Mouse (Mus musculus) urinary bladder, postnatal 25 days (tissue): ENCODE measurements at regions not wholly inside any gene's neighbourhood (a gene's known extent, or its start where the extent isn't known, plus 50 kb on each side); places are given as distances from the start of the nearest gene placed in this dataset.
"Not testable (repeated sequence)": the region's sequence is repeated elsewhere in the genome, so short reads cannot be mapped to it uniquely, and the experiment has no call there.

ENCODE experiments used
- DNase-seq: peaks from one replicate; pipeline ENCODE4 v3.0.0; 2022; ENCODE audit warnings: low spot score

- no peak for DNase-seq
Measured at GRCm38 (mm10) chr5:64696099-64696498, 107.1 kb upstream of the Klf3 start.

- no peak for DNase-seq
Measured at GRCm38 (mm10) chr5:64697466-64697865, 105.7 kb upstream of the Klf3 start.

- no peak for DNase-seq
Measured at GRCm38 (mm10) chr5:64698458-64699116, 104.6 kb upstream of the Klf3 start.

- no peak for DNase-seq
Measured at GRCm38 (mm10) chr5:64700030-64700429, 103.2 kb upstream of the Klf3 start.

- no peak for DNase-seq
Measured at GRCm38 (mm10) chr5:64701219-64701779, 101.9 kb upstream of the Klf3 start.

- peak; percentile 43 for DNase-seq
Measured at GRCm38 (mm10) chr5:64701780-64702231, 101.4 kb upstream of the Klf3 start.

GRCm38 (mm10) chr5:64702404-64702803 is 100.8 kb upstream of the Klf3 start:
- DNase-seq, result not testable (repeated sequence)

GRCm38 (mm10) chr5:64703091-64703872 is 99.9 kb upstream of the Klf3 start:
- no peak for DNase-seq

GRCm38 (mm10) chr5:64704144-64704543 is 99.0 kb upstream of the Klf3 start:
- DNase-seq, result peak; percentile 69

- no peak for DNase-seq
Measured at GRCm38 (mm10) chr5:64706586-64706985, 96.6 kb upstream of the Klf3 start.

GRCm38 (mm10) chr5:64709146-64709545 is 94.0 kb upstream of the Klf3 start:
- no peak for DNase-seq

- no peak for DNase-seq
Measured at GRCm38 (mm10) chr5:64710236-64710635, 93.0 kb upstream of the Klf3 start.

- DNase-seq, result no peak
Measured at GRCm38 (mm10) chr5:64710968-64711367, 92.2 kb upstream of the Klf3 start.

GRCm38 (mm10) chr5:64714221-64714653 is 89.0 kb upstream of the Klf3 start:
- no peak for DNase-seq

GRCm38 (mm10) chr5:64714710-64715109 is 88.5 kb upstream of the Klf3 start:
- DNase-seq, result no peak

GRCm38 (mm10) chr5:64716551-64716950 is 86.6 kb upstream of the Klf3 start:
- DNase-seq, result no peak

- no peak for DNase-seq
Measured at GRCm38 (mm10) chr5:64722211-64722610, 81.0 kb upstream of the Klf3 start.

GRCm38 (mm10) chr5:64727847-64728246 is 75.3 kb upstream of the Klf3 start:
- DNase-seq, result no peak

- no peak for DNase-seq
Measured at GRCm38 (mm10) chr5:64732356-64732755, 70.8 kb upstream of the Klf3 start.

GRCm38 (mm10) chr5:64736985-64737384 is 66.2 kb upstream of the Klf3 start:
- DNase-seq, result no peak

GRCm38 (mm10) chr5:64738096-64738780 is 65.0 kb upstream of the Klf3 start:
- DNase-seq, result no peak

- DNase-seq, result no peak
Measured at GRCm38 (mm10) chr5:64738781-64739310, 64.3 kb upstream of the Klf3 start.
